Mouse (Mus musculus) c-Kit-positive CD71-positive TER-119-positive erythroid progenitor cells, embryonic 14.5 days (primary cell): ENCODE results near the gene Foxp1.

Source experiments
- DNase-seq: peaks from one replicate; pipeline ENCODE4 v3.0.0-alpha.2; 2013; ENCODE audit warnings: low spot score

The Foxp1 gene

GRCm38 (mm10) chr6:99484197-99484725 is 38.3 kb downstream of the Foxp1 start:
- no peak for DNase-seq

- DNase-seq, result no peak
Measured at GRCm38 (mm10) chr6:99483556-99483955, 39.0 kb downstream of the Foxp1 start.

- no peak for DNase-seq
Measured at GRCm38 (mm10) chr6:99481568-99481967, 41.0 kb downstream of the Foxp1 start.

GRCm38 (mm10) chr6:99478873-99479650 is 43.5 kb downstream of the Foxp1 start:
- DNase-seq, result no peak

- no peak for DNase-seq
Measured at GRCm38 (mm10) chr6:99475040-99475439, 47.5 kb downstream of the Foxp1 start.

- no peak for DNase-seq
Measured at GRCm38 (mm10) chr6:99470906-99471305, 51.6 kb downstream of the Foxp1 start.

GRCm38 (mm10) chr6:99469134-99469834 is 53.2 kb downstream of the Foxp1 start:
- DNase-seq, result no peak

- no peak for DNase-seq
Measured at GRCm38 (mm10) chr6:99467831-99468230, 54.7 kb downstream of the Foxp1 start.

- DNase-seq, result no peak
Measured at GRCm38 (mm10) chr6:99467109-99467508, 55.4 kb downstream of the Foxp1 start.

GRCm38 (mm10) chr6:99466354-99466753 is 56.2 kb downstream of the Foxp1 start:
- no peak for DNase-seq

- DNase-seq, result no peak
Measured at GRCm38 (mm10) chr6:99464449-99464848, 58.1 kb downstream of the Foxp1 start.

GRCm38 (mm10) chr6:99463906-99464305 is 58.6 kb downstream of the Foxp1 start:
- DNase-seq, result no peak

- DNase-seq, result no peak
Measured at GRCm38 (mm10) chr6:99458775-99459174, 63.7 kb downstream of the Foxp1 start.

- DNase-seq, result no peak
Measured at GRCm38 (mm10) chr6:99453763-99454520, 68.6 kb downstream of the Foxp1 start.

GRCm38 (mm10) chr6:99452638-99453185 is 69.8 kb downstream of the Foxp1 start:
- no peak for DNase-seq

GRCm38 (mm10) chr6:99451479-99451878 is 71.0 kb downstream of the Foxp1 start:
- no peak for DNase-seq

GRCm38 (mm10) chr6:99447447-99447846 is 75.1 kb downstream of the Foxp1 start:
- no peak for DNase-seq

- no peak for DNase-seq
Measured at GRCm38 (mm10) chr6:99446801-99447415, 75.6 kb downstream of the Foxp1 start.

GRCm38 (mm10) chr6:99443460-99443859 is 79.1 kb downstream of the Foxp1 start:
- DNase-seq, result no peak

- DNase-seq, result no peak
Measured at GRCm38 (mm10) chr6:99441100-99441499, 81.4 kb downstream of the Foxp1 start.

- DNase-seq, result no peak
Measured at GRCm38 (mm10) chr6:99440606-99441005, 81.9 kb downstream of the Foxp1 start.

- no peak for DNase-seq
Measured at GRCm38 (mm10) chr6:99439878-99440361, 82.6 kb downstream of the Foxp1 start.
